17 mouse cellular contexts compared by ENCODE assay signal in genomic region chr1:162213066-162213465, GRCm38 (mm10).
A peak's percentile ranks its signal among the peaks of the same experiment; 100 is the strongest.
DNase-seq lines count a peak whose midpoint lies in the region; ATAC-seq lines count a peak whose summit lies in the region.
"Had no signal": no experiment of that assay in that cellular context is flagged by ENCODE, and none has a peak within 500 bp of the region (broad histone marks: within the 10 kb centered on the region; RNA-seq: fewer than 3 reads in every experiment).

No protein-coding gene starts in this region.

- no peaks in the 10 kb centered on the region for H3K27me3 ChIP-seq in embryonic facial prominence, embryonic 11.5 days (ENCODE audit: control insufficient read depth, insufficient read depth, low read length)
- H3K27me3 ChIP-seq in embryonic facial prominence, embryonic 13.5 days: no peaks in the 10 kb centered on the region
- H3K27me3 ChIP-seq in limb, embryonic 11.5 days (ENCODE audit: control insufficient read depth, insufficient read depth, low read length): no peaks in the 10 kb centered on the region
- H3K27me3 ChIP-seq in limb, embryonic 15.5 days: no peaks in the 10 kb centered on the region
- peaks cover 79% of the 10 kb centered on the region for H3K27me3 ChIP-seq in hindbrain, embryonic 10.5 days (ENCODE audit: insufficient read depth, poor library complexity, severe bottlenecking)
- H3K27me3 ChIP-seq: heart, embryonic 12.5 days had no signal

- no peak overlapping the region for H3K27ac ChIP-seq in embryonic facial prominence, embryonic 11.5 days (replicated peaks; ENCODE audit: low read depth, low read length)
- peak overlapping the region; percentile 100 for H3K27ac ChIP-seq in embryonic facial prominence, embryonic 13.5 days
- H3K27ac ChIP-seq in limb, embryonic 11.5 days (replicated peaks; ENCODE audit: low read depth, low read length): peak overlapping the region; percentile 65
- H3K27ac ChIP-seq in limb, embryonic 15.5 days: peak overlapping the region; percentile 54
- no peak overlapping the region for H3K27ac ChIP-seq in hindbrain, embryonic 10.5 days
- H3K27ac ChIP-seq: gastrocnemius, adult 2 months; hindbrain, postnatal 0 days had no signal

- ATAC-seq in embryonic facial prominence, embryonic 11.5 days (replicated peaks; ENCODE audit: insufficient number of reproducible peaks, low FRiP score, low TSS enrichment, low read depth): no peak
- ATAC-seq in embryonic facial prominence, embryonic 13.5 days (ENCODE audit: insufficient number of reproducible peaks, insufficient read depth, low FRiP score, low TSS enrichment, low read depth): no peak
- no peak for ATAC-seq in limb, embryonic 11.5 days (ENCODE audit: insufficient number of reproducible peaks, low FRiP score, low TSS enrichment, low read depth)
- no peak for ATAC-seq in limb, embryonic 15.5 days (ENCODE audit: insufficient number of reproducible peaks, low FRiP score, low TSS enrichment, low read depth)
- ATAC-seq: forebrain, embryonic 14.5 days; hindbrain, postnatal 0 days had no signal

- 51% methylated on average over 8 of the region's 8 CpGs for WGBS in embryonic facial prominence, embryonic 11.5 days
- WGBS in embryonic facial prominence, embryonic 13.5 days: 39% methylated on average over 8 of the region's 8 CpGs
- 86% methylated on average over 8 of the region's 8 CpGs for WGBS in limb, embryonic 11.5 days
- 48% methylated on average over 8 of the region's 8 CpGs for WGBS in limb, embryonic 15.5 days
- 84% methylated on average over 8 of the region's 8 CpGs for WGBS in hindbrain, embryonic 10.5 days

- H3K9me3 ChIP-seq in embryonic facial prominence, embryonic 11.5 days (replicated peaks; ENCODE audit: control insufficient read depth, low read length): no peaks in the 10 kb centered on the region
- no peaks in the 10 kb centered on the region for H3K9me3 ChIP-seq in embryonic facial prominence, embryonic 13.5 days
- no peaks in the 10 kb centered on the region for H3K9me3 ChIP-seq in limb, embryonic 11.5 days (ENCODE audit: control insufficient read depth, low read length)
- no peaks in the 10 kb centered on the region for H3K9me3 ChIP-seq in limb, embryonic 15.5 days
- H3K9me3 ChIP-seq in hindbrain, embryonic 10.5 days: no peaks in the 10 kb centered on the region
- H3K9me3 ChIP-seq: G1E; heart, embryonic 12.5 days had no signal

- peaks cover 3% of the 10 kb centered on the region; the same call in 1 of the 2 replicates for H3K4me1 ChIP-seq in embryonic facial prominence, embryonic 11.5 days (ENCODE audit: control insufficient read depth, insufficient read depth, low read length)
- peaks cover 68% of the 10 kb centered on the region for H3K4me1 ChIP-seq in embryonic facial prominence, embryonic 13.5 days
- peaks cover 38% of the 10 kb centered on the region for H3K4me1 ChIP-seq in limb, embryonic 11.5 days (ENCODE audit: control insufficient read depth, insufficient read depth, low read length)
- peaks cover 42% of the 10 kb centered on the region for H3K4me1 ChIP-seq in limb, embryonic 15.5 days
- H3K4me1 ChIP-seq in hindbrain, embryonic 10.5 days (replicated peaks): peaks cover 50% of the 10 kb centered on the region

- DNase-seq in embryonic facial prominence, embryonic 11.5 days (ENCODE audit: low spot score): peak; percentile 64
- no peak for DNase-seq in limb, embryonic 11.5 days (ENCODE audit: low spot score)
- DNase-seq in hindbrain, embryonic 10.5 days (ENCODE audit: low spot score): no peak
- no peak for DNase-seq in right cerebral cortex, postnatal 10 days (ENCODE audit: low spot score in 2 of 2)
- no peak for DNase-seq in testis, postnatal 10 days (ENCODE audit: low spot score)
- DNase-seq: adrenal gland, postnatal 10 days; cerebellum, adult 11 months; cerebellum, adult 8-10 months; cerebellum, postnatal 14 days; gastrocnemius, adult 2 months; gastrocnemius, postnatal 25 days had no signal

- no peak overlapping the region for H3K9ac ChIP-seq in embryonic facial prominence, embryonic 11.5 days (replicated peaks; ENCODE audit: low read length)
- H3K9ac ChIP-seq in embryonic facial prominence, embryonic 13.5 days: no peak overlapping the region
- no peak overlapping the region for H3K9ac ChIP-seq in limb, embryonic 11.5 days (ENCODE audit: low read length)
- H3K9ac ChIP-seq in limb, embryonic 15.5 days: no peak overlapping the region
- H3K9ac ChIP-seq: heart, embryonic 12.5 days had no signal

- no peaks in the 10 kb centered on the region for H3K36me3 ChIP-seq in embryonic facial prominence, embryonic 11.5 days (replicated peaks; ENCODE audit: control insufficient read depth, insufficient read depth, low read depth, low read length)
- no peaks in the 10 kb centered on the region for H3K36me3 ChIP-seq in embryonic facial prominence, embryonic 13.5 days
- no peaks in the 10 kb centered on the region for H3K36me3 ChIP-seq in limb, embryonic 11.5 days (ENCODE audit: control insufficient read depth, insufficient read depth, low read length)
- no peaks in the 10 kb centered on the region for H3K36me3 ChIP-seq in limb, embryonic 15.5 days
- H3K36me3 ChIP-seq in hindbrain, embryonic 10.5 days: no peaks in the 10 kb centered on the region
- H3K36me3 ChIP-seq: G1E; heart, embryonic 12.5 days had no signal

- H3K4me2 ChIP-seq in embryonic facial prominence, embryonic 11.5 days (ENCODE audit: low read depth, low read length): no peak overlapping the region
- H3K4me2 ChIP-seq in embryonic facial prominence, embryonic 13.5 days: 0 out of 2 replicates have a peak overlapping the region, but pooled peaks have one; percentile 26
- H3K4me2 ChIP-seq in limb, embryonic 11.5 days (ENCODE audit: low read depth, severe bottlenecking): no peak overlapping the region
- H3K4me2 ChIP-seq in limb, embryonic 15.5 days: no peak overlapping the region
- H3K4me2 ChIP-seq: heart, embryonic 12.5 days had no signal

- H3K4me3 ChIP-seq in embryonic facial prominence, embryonic 11.5 days (ENCODE audit: low read depth, low read length): no peak overlapping the region
- H3K4me3 ChIP-seq in embryonic facial prominence, embryonic 13.5 days: no peak overlapping the region
- no peak overlapping the region for H3K4me3 ChIP-seq in limb, embryonic 11.5 days (ENCODE audit: low read depth, low read length)
- H3K4me3 ChIP-seq in limb, embryonic 15.5 days: no peak overlapping the region
- H3K4me3 ChIP-seq in hindbrain, embryonic 10.5 days: no peak overlapping the region
- H3K4me3 ChIP-seq: gastrocnemius, adult 2 months; heart, embryonic 12.5 days had no signal

Comparison
In these comparisons a context has a peak if more than half of its experiments do, and no peak if none do; other contexts are left out.
1. H3K27ac ChIP-seq: peak in embryonic facial prominence, embryonic 13.5 days (single experiment), limb, embryonic 11.5 days (single experiment) and limb, embryonic 15.5 days (single experiment); none in embryonic facial prominence, embryonic 11.5 days (single experiment) and hindbrain, embryonic 10.5 days (single experiment).